Mouse (Mus musculus) embryo, embryonic 11 days (tissue): ENCODE results near the gene 2510039O18Rik.

Experiments used
- DNase-seq: peaks from one replicate; pipeline ENCODE4 v3.0.0-alpha.2; 2015

Gene 2510039O18Rik

GRCm38 (mm10) chr4:147940576-147941044, at the start of gene 2510039O18Rik:
TSS of gene 2510039O18Rik (plus strand) at chr4:147940895.
- DNase-seq, result peak; percentile 94

GRCm38 (mm10) chr4:147895815-147896330, 44.8 kb upstream of the 2510039O18Rik start:
- no peak for DNase-seq

GRCm38 (mm10) chr4:147896411-147896810, 44.3 kb upstream of the 2510039O18Rik start:
- no peak for DNase-seq

DNA sequence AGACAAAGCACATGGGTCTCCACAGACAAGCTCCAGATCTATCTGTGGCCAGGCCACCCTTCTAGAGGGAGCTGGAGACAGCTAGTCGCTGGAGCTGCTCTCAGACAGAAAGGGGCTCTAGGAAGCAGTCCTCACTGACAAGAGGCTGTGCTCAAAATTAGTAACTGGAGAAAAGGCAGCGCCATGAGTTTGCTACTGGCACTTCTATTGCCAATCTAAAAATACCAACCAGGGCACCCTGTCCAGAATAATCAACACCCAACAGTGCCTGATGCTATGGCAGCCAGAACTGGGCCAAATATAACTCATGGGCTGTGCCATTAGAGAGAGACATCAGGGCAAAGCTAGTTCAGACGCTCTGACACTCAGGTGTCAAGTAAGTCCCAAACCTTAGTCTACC, 43.3 kb upstream of the 2510039O18Rik start:
- DNase-seq, result no peak

DNA sequence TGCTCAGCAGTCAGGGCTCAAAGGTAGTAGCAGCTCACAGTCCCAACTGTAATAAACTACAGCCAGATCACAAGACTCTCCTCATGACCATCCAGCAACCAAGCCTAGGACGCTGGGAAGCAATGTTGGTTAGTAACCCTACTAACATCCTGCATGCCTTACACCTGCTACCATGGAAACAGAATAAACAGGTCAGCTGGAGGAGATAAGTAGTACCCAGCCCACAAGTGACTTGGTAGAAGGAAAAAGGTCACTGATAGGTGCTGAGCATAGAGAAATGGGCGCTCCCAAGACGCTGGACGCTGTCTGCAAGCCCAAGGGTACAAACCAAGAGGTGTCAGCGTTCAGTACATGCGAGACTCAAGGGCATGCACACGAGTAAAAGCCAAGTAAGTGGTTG, 40.2 kb upstream of the 2510039O18Rik start:
- DNase-seq, result no peak

- no peak for DNase-seq
Observed at GRCm38 (mm10) chr4:147902906-147903500, 37.7 kb upstream of the 2510039O18Rik start.

GRCm38 (mm10) chr4:147903601-147904000, 37.1 kb upstream of the 2510039O18Rik start:
- no peak for DNase-seq

- peak; percentile 94 for DNase-seq
Observed at GRCm38 (mm10) chr4:147904313-147905089, 36.2 kb upstream of the 2510039O18Rik start, which contains the start of gene Mfn2. TSS of gene Mfn2 (minus strand) at chr4:147904704.

GRCm38 (mm10) chr4:147905090-147905659, 35.5 kb upstream of the 2510039O18Rik start:
- no peak for DNase-seq

GRCm38 (mm10) chr4:147906230-147906629, 34.5 kb upstream of the 2510039O18Rik start:
- no peak for DNase-seq

- no peak for DNase-seq
Observed at GRCm38 (mm10) chr4:147909486-147909885, 31.2 kb upstream of the 2510039O18Rik start.

DNA sequence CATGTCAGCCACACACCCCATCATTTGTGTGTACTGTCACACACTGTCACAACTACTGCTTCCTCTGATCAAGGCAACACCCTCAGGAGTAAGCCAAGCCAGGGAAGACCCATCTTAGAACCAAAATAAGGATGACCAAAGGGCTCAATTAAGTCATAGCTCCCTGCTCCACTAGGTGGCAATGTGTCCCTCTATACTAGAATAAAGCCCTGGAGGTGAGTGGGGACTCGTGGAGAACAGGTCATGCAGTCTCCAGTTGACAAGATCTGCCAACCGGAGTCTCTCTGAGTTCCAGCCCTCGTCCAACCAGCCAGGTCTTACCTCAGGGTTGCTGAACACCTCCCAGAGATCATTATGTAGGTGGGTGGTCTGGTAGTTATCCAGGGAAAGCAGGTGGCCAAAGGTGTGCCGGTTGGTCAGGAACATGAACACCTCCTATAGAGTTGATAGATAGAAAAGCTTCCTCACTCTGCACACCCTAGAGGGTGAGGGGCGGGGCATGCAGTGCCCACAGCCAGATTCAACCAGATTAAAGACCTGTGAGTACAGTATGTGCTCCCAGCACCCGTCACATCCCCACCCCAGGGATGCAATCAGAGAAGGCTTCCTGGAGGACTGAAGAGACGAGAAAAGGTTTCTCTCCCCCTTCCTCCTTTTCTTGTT, 22.1 kb upstream of the 2510039O18Rik start:
- peak; percentile 68 for DNase-seq

GRCm38 (mm10) chr4:147920973-147921372, 19.7 kb upstream of the 2510039O18Rik start:
- no peak for DNase-seq

- DNase-seq, result no peak
Observed at GRCm38 (mm10) chr4:147922341-147922740, 18.4 kb upstream of the 2510039O18Rik start.

GRCm38 (mm10) chr4:147927705-147928104, 13.0 kb upstream of the 2510039O18Rik start:
- DNase-seq, result peak; percentile 50

- DNase-seq, result peak; percentile 47
Observed at GRCm38 (mm10) chr4:147928136-147928535, 12.6 kb upstream of the 2510039O18Rik start.

DNA sequence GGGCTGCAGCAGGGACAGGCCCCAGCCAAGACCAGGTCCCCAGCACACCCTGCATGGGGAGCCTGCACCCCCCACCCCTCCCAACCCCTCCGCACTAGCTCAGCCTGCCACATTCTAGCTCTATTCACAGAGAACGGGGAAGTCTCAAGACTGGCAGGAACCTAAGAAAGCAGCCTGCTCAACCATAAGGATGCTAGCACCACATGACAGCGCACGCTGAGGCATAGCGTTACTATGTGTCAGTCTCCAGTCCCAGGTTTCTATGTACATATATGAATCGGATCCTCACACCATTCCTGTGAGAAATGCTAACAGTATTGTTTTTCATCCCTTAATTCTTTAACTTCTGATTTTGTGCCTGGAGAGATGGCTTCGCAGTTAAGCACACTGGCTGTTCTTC, 12.2 kb upstream of the 2510039O18Rik start:
- DNase-seq, result no peak

DNA sequence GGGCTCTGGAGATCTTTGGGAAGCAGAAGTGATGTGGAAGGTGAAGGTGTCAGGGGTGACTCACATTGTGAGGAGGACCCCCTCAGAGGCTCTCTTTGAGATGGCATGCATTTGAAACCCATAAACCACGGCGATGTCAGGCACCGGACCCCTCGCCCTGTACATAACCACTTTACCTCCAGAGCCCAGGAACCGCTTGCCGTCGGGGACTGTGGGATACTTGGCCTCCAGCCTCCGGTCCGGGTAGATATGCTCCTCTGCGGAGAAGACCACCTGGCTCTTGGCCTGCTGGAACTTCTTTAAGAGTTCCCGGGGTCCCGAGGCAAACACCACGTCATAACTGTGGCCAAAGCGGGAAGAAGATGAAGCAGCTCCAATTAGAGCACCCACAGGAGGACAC, 9.7 kb upstream of the 2510039O18Rik start:
- no peak for DNase-seq

DNA sequence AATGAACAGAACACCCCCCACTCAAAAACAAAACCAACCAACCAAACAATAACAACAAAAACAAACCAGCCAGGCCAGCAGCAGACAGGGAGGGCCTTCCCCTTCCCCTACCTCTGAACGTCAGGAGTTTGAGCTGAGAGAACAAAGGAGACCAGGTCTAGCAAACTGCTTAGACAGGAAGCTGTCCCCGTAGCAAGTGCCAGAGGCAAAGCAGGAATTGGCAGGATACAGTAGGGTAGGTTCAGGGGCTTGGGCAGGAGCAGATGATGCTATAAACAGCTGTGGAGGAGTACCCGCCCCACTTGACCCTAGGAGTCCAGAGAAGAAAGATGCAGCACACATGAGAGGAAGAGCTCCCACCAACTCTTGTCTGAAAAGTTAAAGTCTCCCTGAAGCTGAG, 6.6 kb upstream of the 2510039O18Rik start:
- no peak for DNase-seq

DNA sequence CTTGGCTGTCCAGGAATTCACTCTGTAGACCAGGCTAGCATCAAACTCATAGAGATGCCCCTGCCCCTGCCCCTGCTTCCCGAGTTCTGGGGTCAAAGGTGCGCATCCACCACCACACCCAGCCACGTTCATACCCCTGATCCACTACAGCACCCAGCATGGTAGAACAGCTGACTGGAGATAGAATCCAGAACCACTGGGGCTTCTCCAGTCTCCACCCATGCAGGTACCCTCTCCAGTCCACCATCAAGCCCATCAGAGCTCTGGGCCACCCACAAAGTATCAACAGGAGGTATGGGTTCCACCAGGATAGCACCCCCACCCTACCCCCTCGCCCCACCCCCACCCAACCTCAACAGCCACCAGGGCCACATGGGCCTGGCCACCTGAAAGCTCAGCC, 6.1 kb upstream of the 2510039O18Rik start:
- DNase-seq, result no peak

- DNase-seq, result no peak
Observed at GRCm38 (mm10) chr4:147935904-147936303, 4.8 kb upstream of the 2510039O18Rik start.

- peak; percentile 90 for DNase-seq
Observed at GRCm38 (mm10) chr4:147936331-147936954, 4.3 kb upstream of the 2510039O18Rik start, which contains the start of gene Plod1. TSS of gene Plod1 (minus strand) at chr4:147936767.
